Mouse (Mus musculus): ENCODE measurements at regions not wholly inside any gene's neighbourhood (a gene's known extent, or its start where the extent isn't known, plus 50 kb on each side); places are given as distances from the start of the nearest gene placed in this dataset.

DNA sequence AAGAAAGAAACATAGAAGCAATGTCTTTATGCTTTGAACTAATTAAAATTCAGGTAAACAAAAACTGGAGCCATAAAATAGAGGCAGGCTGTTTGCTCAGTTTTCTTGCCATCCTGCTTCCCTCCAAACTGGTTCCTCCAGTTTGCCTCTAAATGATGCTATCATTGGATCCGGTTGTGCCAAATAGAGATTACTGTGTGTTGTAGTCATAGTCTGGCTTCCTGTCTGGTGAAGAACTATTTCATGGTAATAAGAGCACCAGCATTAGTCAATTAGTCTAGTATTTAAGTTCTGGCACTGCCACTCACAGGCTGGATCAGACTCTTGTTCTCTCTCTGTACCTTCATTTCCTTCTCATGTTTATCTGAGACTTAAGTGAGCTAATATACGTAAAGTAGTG is 141.9 kb upstream of the Rasa1 start:
- Histone ChIP-seq H3K9ac (ENCODE audit: control insufficient read depth, low read depth, low read length, poor library complexity, severe bottlenecking) (no peak overlapping the region), H3K36me3 (ENCODE audit: control insufficient read depth in 1 of 2, insufficient read depth in 2 of 2, low read length in 2 of 2) (peaks cover 0 to 2% of the 10 kb centered on the region in 2 experiments; a peak in 2 of 4 replicates), H3K9me3 (replicated peaks; ENCODE audit: insufficient read depth, low read length) (no peaks in the 10 kb centered on the region), H3K27ac (ENCODE audit: control insufficient read depth, low read depth, low read length) (no peak overlapping the region), H3K4me3 (ENCODE audit: control insufficient read depth in 1 of 2, insufficient read depth in 1 of 2, low read depth in 2 of 2, low read length in 2 of 2) (no peak overlapping the region), H3K79me2 (ENCODE audit: control insufficient read depth, insufficient read depth, low read length, poor library complexity) (no peaks in the 10 kb centered on the region), H3K27me3 (ENCODE audit: control insufficient read depth in 1 of 2, insufficient read depth in 2 of 2, low read length in 2 of 2) (no peaks in the 10 kb centered on the region), H3K4me1 (ENCODE audit: control insufficient read depth in 1 of 2, insufficient read depth in 2 of 2, low read length in 2 of 2) (no peaks in the 10 kb centered on the region)
- TF ChIP-seq RAD21 (IDR thresholded peaks at IDR 0.05; ENCODE audit: low read depth, low read length) (no peak), MAX (IDR thresholded peaks at IDR 0.05; ENCODE audit: low read length) (no peak), MYB (IDR thresholded peaks at IDR 0.05; ENCODE audit: low read depth, low read length) (no peak), ZKSCAN1 (IDR thresholded peaks at IDR 0.05; ENCODE audit: low read depth, low read length) (no peak), SMC3 (IDR thresholded peaks at IDR 0.05; ENCODE audit: low read depth, low read length) (no peak), USF2 (IDR thresholded peaks at IDR 0.05; ENCODE audit: borderline replicate concordance in 1 of 2, insufficient read depth in 1 of 2, low read depth in 1 of 2, low read length in 2 of 2) (no peak), UBTF (IDR thresholded peaks at IDR 0.05; ENCODE audit: borderline replicate concordance, insufficient read depth, low read depth, low read length) (no peak), TCF12 (IDR thresholded peaks at IDR 0.05; ENCODE audit: low read depth, low read length) (no peak)
- no peak for DNase-seq (ENCODE audit: low read depth, low spot score)

DNA sequence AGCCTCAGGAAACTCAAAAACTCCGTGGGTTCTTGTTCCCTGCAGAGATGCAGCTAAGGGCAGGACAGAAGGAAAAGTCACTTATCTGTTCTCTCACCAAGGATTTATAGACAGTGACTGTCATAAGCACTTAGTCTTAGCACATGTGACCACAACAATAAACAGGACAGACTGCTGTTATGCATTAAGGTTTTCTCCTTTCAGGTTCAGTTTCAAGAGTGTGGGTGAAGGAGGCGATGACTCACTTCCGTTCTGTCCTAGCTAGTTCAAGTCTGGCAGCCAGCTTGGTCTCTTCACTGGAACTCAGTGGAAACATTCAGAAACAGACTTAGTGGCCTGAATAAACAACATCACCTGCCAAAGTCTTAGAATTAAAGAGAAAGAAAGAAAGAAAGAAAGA is 141.1 kb upstream of the Rasa1 start:
- no peak overlapping the region for H3K4me3 ChIP-seq (ENCODE audit: control insufficient read depth in 1 of 2, insufficient read depth in 1 of 2, low read depth in 2 of 2, low read length in 2 of 2)

DNA sequence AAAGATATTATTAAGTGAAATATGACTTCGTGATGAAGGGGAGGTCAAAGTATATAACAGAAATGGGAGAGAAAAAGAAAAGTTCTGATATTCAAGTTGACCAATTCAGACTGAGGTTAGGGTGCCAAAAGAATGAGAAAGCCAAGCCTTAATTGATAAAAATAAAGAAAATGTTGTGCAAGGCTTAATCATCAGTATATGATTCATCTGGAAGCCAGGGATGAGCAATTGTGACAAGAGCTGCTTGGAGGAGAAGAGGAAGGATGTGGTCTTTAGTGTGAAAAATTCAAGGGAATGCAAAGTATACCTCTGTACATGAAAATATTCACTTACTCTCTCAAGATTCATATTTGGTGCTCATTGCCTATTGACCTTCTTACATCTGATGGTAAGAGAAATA is 129.7 kb upstream of the Rasa1 start:
- H3K79me2 ChIP-seq (ENCODE audit: control insufficient read depth, insufficient read depth, low read length, poor library complexity): no peaks in the 10 kb centered on the region
- H3K4me1 ChIP-seq (ENCODE audit: control insufficient read depth in 1 of 2, insufficient read depth in 2 of 2, low read length in 2 of 2): no peaks in the 10 kb centered on the region
- no peak overlapping the region for H3K27ac ChIP-seq (ENCODE audit: control insufficient read depth, low read depth, low read length)
- H3K36me3 ChIP-seq (ENCODE audit: control insufficient read depth in 1 of 2, insufficient read depth in 2 of 2, low read length in 2 of 2): no peaks in the 10 kb centered on the region
- DNase-seq (ENCODE audit: low read depth, low spot score): no peak
- no peaks in the 10 kb centered on the region for H3K27me3 ChIP-seq (ENCODE audit: control insufficient read depth in 1 of 2, insufficient read depth in 2 of 2, low read length in 2 of 2)
- no peaks in the 10 kb centered on the region for H3K9me3 ChIP-seq (replicated peaks; ENCODE audit: insufficient read depth, low read length)
- TF ChIP-seq USF2 (IDR thresholded peaks at IDR 0.05; ENCODE audit: borderline replicate concordance in 1 of 2, insufficient read depth in 1 of 2, low read depth in 1 of 2, low read length in 2 of 2): no peak
- TF ChIP-seq MEF2A (IDR thresholded peaks at IDR 0.05; ENCODE audit: extremely low read depth, insufficient replicate concordance, low read depth, low read length, poor library complexity, severe bottlenecking): no peak
- TF ChIP-seq TAL1 (IDR thresholded peaks at IDR 0.05; ENCODE audit: low read length): no peak
- no peak for TF ChIP-seq MAFK (IDR thresholded peaks at IDR 0.05; ENCODE audit: borderline replicate concordance, low read depth, low read length)
- no peak for TF ChIP-seq EP300 (IDR thresholded peaks at IDR 0.05; ENCODE audit: low read depth in 1 of 2, low read length in 2 of 2)
- no peak for TF ChIP-seq E2F4 (IDR thresholded peaks at IDR 0.05; ENCODE audit: borderline replicate concordance, low read depth, low read length)
- no peak for TF ChIP-seq TCF12 (IDR thresholded peaks at IDR 0.05; ENCODE audit: low read depth, low read length)
- TF ChIP-seq ETS1 (IDR thresholded peaks at IDR 0.05; ENCODE audit: low read depth, low read length): no peak
- TF ChIP-seq ZC3H11A (IDR thresholded peaks at IDR 0.05; ENCODE audit: low read depth, low read length): no peak
- TF ChIP-seq CHD1 (IDR thresholded peaks at IDR 0.05; ENCODE audit: low read depth, low read length): no peak
- no peak for TF ChIP-seq POLR2AphosphoS5 (IDR thresholded peaks at IDR 0.05; ENCODE audit: borderline replicate concordance, low read depth, low read length)
- TF ChIP-seq ELF1 (IDR thresholded peaks at IDR 0.05; ENCODE audit: low read depth, low read length): no peak
- no peak for TF ChIP-seq CHD2 (IDR thresholded peaks at IDR 0.05; ENCODE audit: low read length)
- TF ChIP-seq MAX (IDR thresholded peaks at IDR 0.05; ENCODE audit: low read length): no peak
- no peak overlapping the region for H3K4me3 ChIP-seq (ENCODE audit: control insufficient read depth in 1 of 2, insufficient read depth in 1 of 2, low read depth in 2 of 2, low read length in 2 of 2)
- H3K9ac ChIP-seq (ENCODE audit: control insufficient read depth, low read depth, low read length, poor library complexity, severe bottlenecking): no peak overlapping the region

More for the DNA sequence above, 141.1 kb upstream of the Rasa1 start:
- DNase-seq (ENCODE audit: low read depth, low spot score): peak; percentile 19
- no peak overlapping the region for H3K9ac ChIP-seq (ENCODE audit: control insufficient read depth, low read depth, low read length, poor library complexity, severe bottlenecking)
- no peaks in the 10 kb centered on the region for H3K9me3 ChIP-seq (replicated peaks; ENCODE audit: insufficient read depth, low read length)
- no peaks in the 10 kb centered on the region for H3K27me3 ChIP-seq (ENCODE audit: control insufficient read depth in 1 of 2, insufficient read depth in 2 of 2, low read length in 2 of 2)
- TF ChIP-seq ZC3H11A (IDR thresholded peaks at IDR 0.05; ENCODE audit: low read depth, low read length) (no peak), ZNF384 (IDR thresholded peaks at IDR 0.05; ENCODE audit: low read depth, low read length) (no peak), HCFC1 (IDR thresholded peaks at IDR 0.05; ENCODE audit: low read depth, low read length) (no peak), RAD21 (IDR thresholded peaks at IDR 0.05; ENCODE audit: low read depth, low read length) (no peak), UBTF (IDR thresholded peaks at IDR 0.05; ENCODE audit: borderline replicate concordance, insufficient read depth, low read depth, low read length) (no peak), CHD2 (IDR thresholded peaks at IDR 0.05; ENCODE audit: low read length) (no peak), MYC (IDR thresholded peaks at IDR 0.05; ENCODE audit: low read depth, low read length) (no peak), MAZ (IDR thresholded peaks at IDR 0.05; ENCODE audit: low read depth, low read length) (no peak), POLR2A (IDR thresholded peaks at IDR 0.05; ENCODE audit: control insufficient read depth in 1 of 2, insufficient read depth in 1 of 2, low read depth in 1 of 2, low read length in 2 of 2, poor library complexity in 1 of 2) (no peak), USF1 (IDR thresholded peaks at IDR 0.05; ENCODE audit: low read depth, low read length) (no peak), MXI1 (IDR thresholded peaks at IDR 0.05; ENCODE audit: low read depth, low read length) (no peak), POLR2AphosphoS2 (IDR thresholded peaks at IDR 0.05; ENCODE audit: low read length) (no peak), NRF1 (IDR thresholded peaks at IDR 0.05; ENCODE audit: insufficient read depth, low read depth, low read length, poor library complexity, severe bottlenecking) (no peak), USF2 (IDR thresholded peaks at IDR 0.05; ENCODE audit: borderline replicate concordance in 1 of 2, insufficient read depth in 1 of 2, low read depth in 1 of 2, low read length in 2 of 2) (no peak)
- no peaks in the 10 kb centered on the region for H3K4me1 ChIP-seq (ENCODE audit: control insufficient read depth in 1 of 2, insufficient read depth in 2 of 2, low read length in 2 of 2)
- peaks cover 0 to 2% of the 10 kb centered on the region in 2 experiments; a peak in 2 of 4 replicates for H3K36me3 ChIP-seq (ENCODE audit: control insufficient read depth in 1 of 2, insufficient read depth in 2 of 2, low read length in 2 of 2)
- no peaks in the 10 kb centered on the region for H3K79me2 ChIP-seq (ENCODE audit: control insufficient read depth, insufficient read depth, low read length, poor library complexity)
- no peak overlapping the region for H3K27ac ChIP-seq (ENCODE audit: control insufficient read depth, low read depth, low read length)

All from MEL (cell line).